Mouse (Mus musculus) ES-Bruce4 (cell line): Measurements from ENCODE around the gene Lrrc25.

Source experiments
- CTCF ChIP-seq: IDR thresholded peaks from one replicate; pipeline ENCODE4 v1.8.1; 2011; ENCODE audit warnings: low read depth, low read length
- POLR2A ChIP-seq: IDR thresholded peaks from one replicate; pipeline ENCODE4 v1.8.1; 2011; ENCODE audit warnings: low read length; ENCODE audit not compliant: insufficient read depth

- no peak for TF ChIP-seq CTCF
- no peak for TF ChIP-seq POLR2A
These were observed 39.5 kb downstream of the Lrrc25 start for GRCm38 (mm10) chr8:70655469-70655868.
